Mouse (Mus musculus) E14TG2a.4 (cell line): ENCODE results near the gene Mfsd2a.

Experiments used
- CTCF ChIP-seq: conservative IDR thresholded peaks from 2 replicates; pipeline ENCODE4 v1.5.1; 2014; ENCODE audit warnings: low read length
- NANOG ChIP-seq: IDR thresholded peaks from 2 replicates; pipeline ENCODE4 v1.6.1; 2014; ENCODE audit warnings: borderline replicate concordance, low read length, mixed read lengths

- no peak for TF ChIP-seq CTCF
- TF ChIP-seq NANOG = no peak
These were observed 27.1 kb downstream of the Mfsd2a start for GRCm38 (mm10) chr4:122933857-122934256.
